Mouse (Mus musculus) left cerebral cortex, adult 18-20 months (tissue): ENCODE results near the gene Rfc5. TPM values are rescaled to one million over a fixed set of nuclear protein-coding genes. Genes with fewer than 3 reads are reported as not detected.
"Not testable (repeated sequence)": the region's sequence is repeated elsewhere in the genome, so short reads cannot be mapped to it uniquely, and the experiment has no call there.

Experiments
- DNase-seq, 2 experiments: peaks; one replicate each; pipeline ENCODE4 v3.0.0; 2021 to 2022; ENCODE audit warnings: low spot score in 2 of 2, mixed read lengths in 1 of 2
- long read RNA-seq, 2 experiments: library from polyadenylated mRNA; stranded (forward); transcript quantifications; one replicate each; pipeline ENCODE4 v2.0.0; 2021
- total RNA-seq, 2 experiments: library from RNA; stranded (reverse); gene quantifications; 2 replicates each; pipeline ENCODE4 v1.2.3; 2021

The Rfc5 gene
- 10 to 100 TPM; 13.0 to 18.8 TPM for total RNA-seq
- long read RNA-seq, experiment 1, transcript Rfc5-201 (11 exons, 2,796 nt): major isoform, 20 of 31 reads
- long read RNA-seq, experiment 1, partial matches to known transcripts: 2 of 31 reads
- long read RNA-seq, experiment 1, other reads (novel, unspliced or antisense): 7 of 31 reads
- long read RNA-seq, experiment 2, transcript Rfc5-201 (11 exons, 2,796 nt): major isoform, 25 of 28 reads
- long read RNA-seq, experiment 2, partial matches to known transcripts: 2 of 28 reads
- long read RNA-seq, experiment 2, other reads (novel, unspliced or antisense): 0 of 28 reads

- DNase-seq: peak; percentile 95 to 96
Observed at GRCm38 (mm10) chr5:117388877-117389276, at the start of gene Rfc5. Gene Rfc5 (minus strand): TSS chr5:117389047.

GRCm38 (mm10) chr5:117433501-117433900, 44.7 kb upstream of the Rfc5 start:
- DNase-seq: not testable (repeated sequence)

GRCm38 (mm10) chr5:117417442-117417841, 28.6 kb upstream of the Rfc5 start:
- DNase-seq: no peak

DNA sequence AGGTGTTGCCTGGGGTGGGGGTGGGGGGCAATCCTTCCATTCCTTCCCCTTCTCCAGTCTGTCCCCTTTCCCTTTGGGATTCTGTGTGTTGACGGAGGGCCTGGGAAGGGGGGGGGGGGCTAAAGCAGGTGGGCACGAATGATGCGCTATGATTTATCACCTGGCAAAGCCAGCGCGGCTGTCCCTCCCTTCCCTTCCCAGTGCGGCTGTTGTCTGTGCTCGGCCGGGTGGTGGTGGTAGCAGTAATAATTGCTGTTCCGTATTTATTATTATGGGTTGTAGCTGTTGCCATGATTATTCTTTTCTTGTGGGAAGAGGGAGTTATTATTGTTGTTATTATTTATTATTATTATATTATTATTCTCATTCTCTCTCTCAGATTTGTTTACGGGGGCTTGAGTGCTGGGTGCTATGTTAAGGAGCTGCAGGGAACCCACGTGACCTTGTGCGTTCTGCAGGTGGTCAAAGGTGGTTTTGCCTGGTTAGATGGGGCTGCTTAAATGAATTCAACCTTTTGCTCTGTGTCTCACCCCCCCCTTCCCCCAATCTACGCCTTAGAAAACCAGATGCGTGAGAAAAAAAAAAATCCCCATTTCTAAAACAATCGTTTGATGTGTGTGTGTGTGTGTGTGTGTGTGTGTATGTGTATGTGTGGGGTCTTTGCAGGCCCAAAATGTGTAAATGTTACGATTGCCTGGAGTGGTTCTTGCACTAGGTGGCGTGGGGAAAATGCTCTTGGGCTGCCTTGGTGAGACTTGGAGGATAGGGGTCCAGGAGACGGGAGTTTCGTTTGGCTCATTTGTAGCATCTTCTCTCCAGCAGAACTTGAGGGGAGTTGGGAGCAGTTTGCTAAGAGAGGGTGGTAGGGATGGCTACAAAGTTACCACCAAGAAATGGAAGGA, 26.4 kb upstream of the Rfc5 start:
- peak; percentile 24 to 26 for DNase-seq

- DNase-seq: peak; percentile 8 to 15
Observed at GRCm38 (mm10) chr5:117414611-117415010, 25.8 kb upstream of the Rfc5 start.

GRCm38 (mm10) chr5:117413507-117414501, 25.0 kb upstream of the Rfc5 start, which contains the start of gene Ksr2:
Gene Ksr2 (plus strand): TSS chr5:117414000.
- peak; percentile 63 to 83 for DNase-seq

DNA sequence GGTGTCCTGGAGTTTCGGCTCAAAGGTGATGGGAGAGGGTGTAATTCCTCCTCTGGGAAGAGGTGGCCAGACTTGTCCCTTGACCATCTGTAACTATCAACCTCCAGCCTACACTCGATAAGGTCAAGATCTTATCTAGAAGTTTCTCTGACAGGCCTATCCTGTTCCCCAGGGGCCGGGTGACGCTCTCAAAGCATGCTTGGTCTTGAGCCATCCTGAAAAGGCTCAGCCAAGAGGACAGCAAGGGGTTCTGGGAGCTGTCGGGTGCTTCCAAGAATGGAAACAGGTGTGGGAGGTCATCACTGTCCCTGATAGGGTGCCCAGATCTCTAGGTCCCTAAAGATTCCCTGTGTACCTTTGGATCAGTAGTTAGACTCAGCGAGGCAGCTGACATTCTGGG, 20.5 kb upstream of the Rfc5 start:
- DNase-seq: no peak

DNA sequence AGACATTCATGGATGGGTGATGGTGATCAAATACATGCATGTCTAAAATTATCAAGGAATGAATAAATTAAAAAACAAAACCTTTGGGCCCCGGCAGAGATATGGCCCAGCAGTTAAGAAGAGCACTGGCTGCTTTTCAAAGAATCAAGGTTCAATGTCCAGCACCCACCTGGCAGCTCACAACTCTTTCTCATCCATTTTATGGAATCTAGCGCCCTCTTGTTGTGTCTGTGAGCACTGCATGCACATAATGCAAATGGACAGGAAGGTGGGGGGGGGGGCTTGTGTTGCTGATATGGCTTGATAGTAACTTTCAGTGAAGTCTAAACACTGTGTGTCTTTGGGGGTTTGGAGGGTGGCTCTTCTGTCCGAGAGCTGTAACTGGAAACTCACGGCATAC, 19.4 kb upstream of the Rfc5 start:
- peak; percentile 32 to 40 for DNase-seq

- DNase-seq: not testable (repeated sequence)
Observed at GRCm38 (mm10) chr5:117404671-117405070, 15.8 kb upstream of the Rfc5 start.

GRCm38 (mm10) chr5:117403609-117404008, 14.8 kb upstream of the Rfc5 start:
- no peak for DNase-seq

GRCm38 (mm10) chr5:117399281-117399680, 10.4 kb upstream of the Rfc5 start:
- no peak for DNase-seq

DNA sequence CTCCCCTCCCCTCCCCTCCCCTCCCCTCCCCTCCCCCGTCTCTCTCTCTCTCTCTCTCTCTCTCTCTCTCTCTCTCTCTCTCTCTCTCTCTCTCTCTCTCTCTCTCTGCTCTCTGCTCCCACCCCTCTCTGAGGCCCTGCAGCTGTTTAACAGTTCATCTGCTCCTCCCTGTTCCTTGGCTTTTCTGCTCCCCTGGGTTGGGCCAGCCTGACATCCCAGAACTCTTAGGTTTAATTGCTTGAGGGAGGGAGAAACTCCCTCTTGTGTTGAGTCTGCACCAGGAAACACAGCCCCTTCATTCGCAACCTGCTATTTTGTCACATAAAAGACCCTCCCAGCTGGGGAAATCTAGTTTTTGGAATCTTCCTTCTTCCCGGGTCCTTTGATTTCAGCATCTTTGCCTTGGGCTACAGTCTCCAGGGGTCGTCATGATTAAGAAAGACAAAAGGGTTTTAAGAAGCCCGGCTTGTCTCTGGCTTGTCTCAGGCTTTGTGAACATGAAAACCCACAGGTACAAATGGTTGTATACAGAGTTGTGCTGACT, 9.2 kb upstream of the Rfc5 start:
- DNase-seq: no peak

DNA sequence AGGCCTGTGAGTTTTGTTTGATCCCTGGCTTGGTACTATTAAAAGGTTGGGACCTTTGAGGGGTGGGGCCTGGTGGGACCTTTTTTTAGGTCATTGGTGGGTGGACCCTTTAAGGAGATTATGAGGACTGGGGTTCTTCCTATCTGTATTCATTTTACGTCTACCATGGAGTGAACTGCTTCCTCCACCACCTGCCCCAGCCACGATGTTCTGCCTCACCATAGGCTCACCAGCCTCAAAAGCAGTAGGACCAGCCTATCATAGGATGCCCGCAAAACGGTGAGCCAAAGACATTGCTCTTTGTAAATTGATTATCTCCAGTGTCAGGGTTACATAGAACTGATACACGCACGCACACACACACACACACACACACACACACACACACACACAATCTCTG, 8.5 kb upstream of the Rfc5 start:
- no peak for DNase-seq

DNA sequence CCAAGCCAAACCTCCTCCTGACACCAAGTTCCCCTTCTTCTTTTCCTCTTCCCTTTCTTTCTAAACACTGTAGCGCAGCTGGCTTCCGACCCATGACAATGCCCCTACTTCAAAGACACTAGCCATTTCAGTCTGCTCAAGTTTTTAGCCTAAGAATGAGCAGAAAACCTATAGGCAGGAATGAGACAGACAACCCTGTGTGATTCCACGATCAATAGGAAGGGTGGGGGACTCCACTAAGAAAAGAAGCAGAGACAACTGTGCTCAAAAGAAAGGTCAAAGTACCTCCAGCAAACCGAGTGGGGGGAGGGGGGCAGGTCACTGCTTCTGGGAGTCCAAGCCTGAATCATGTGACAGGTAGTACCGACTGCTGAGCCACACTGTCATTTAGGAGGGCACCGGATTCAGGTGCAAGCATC, 7.8 kb upstream of the Rfc5 start:
- DNase-seq: no peak

- DNase-seq: no peak
Observed at GRCm38 (mm10) chr5:117395834-117396233, 7.0 kb upstream of the Rfc5 start.

- DNase-seq: no peak
Observed at GRCm38 (mm10) chr5:117390895-117391294, 2.0 kb upstream of the Rfc5 start.

DNA sequence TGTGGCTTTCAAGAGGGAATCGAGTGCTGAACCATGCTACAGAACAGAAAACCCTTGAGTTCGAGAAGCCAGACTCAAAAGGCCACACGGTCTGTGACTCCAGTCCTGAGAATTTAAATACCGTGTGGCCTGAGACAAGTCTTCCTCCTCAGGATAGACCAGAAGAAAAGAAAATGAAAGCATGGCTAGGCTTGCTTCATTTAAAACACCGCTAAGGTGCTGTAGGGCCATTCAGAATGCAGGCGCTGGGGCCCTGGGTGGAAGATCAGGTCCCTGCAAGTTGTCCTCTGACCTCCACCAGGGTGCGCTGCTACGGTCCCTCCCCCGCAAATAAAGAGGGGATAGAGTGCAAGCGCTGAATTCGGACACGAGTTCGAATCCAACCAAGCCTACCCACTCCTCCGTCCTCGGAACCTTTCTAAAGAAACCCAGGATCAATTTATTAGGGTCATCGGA, 523 bp downstream of the Rfc5 start:
- peak in 1 of 2 experiments; percentile 38 for DNase-seq

DNA sequence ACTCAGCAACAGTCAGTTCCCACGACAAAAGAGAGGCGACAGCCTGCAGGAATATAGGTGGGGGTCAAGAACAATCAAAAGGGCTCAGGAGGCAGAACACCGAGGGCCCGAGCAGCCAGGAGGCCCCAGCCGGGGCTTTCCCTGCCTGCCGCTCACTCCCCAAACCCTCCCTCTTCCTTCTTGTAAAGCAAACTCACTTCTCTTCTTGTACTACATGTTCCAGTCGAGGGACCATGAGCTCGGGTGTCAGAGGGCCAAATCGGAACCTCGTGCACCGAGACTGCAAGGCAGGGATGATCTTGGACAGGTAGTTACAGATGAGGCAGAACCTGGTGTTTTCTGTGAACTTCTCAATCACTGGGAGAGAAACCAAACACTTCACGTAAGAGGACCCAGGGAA, 5.6 kb downstream of the Rfc5 start:
- DNase-seq: no peak

- no peak for DNase-seq
Observed at GRCm38 (mm10) chr5:117381785-117382184, 7.1 kb downstream of the Rfc5 start.

GRCm38 (mm10) chr5:117380199-117380598, 8.6 kb downstream of the Rfc5 start:
- no peak for DNase-seq

DNA sequence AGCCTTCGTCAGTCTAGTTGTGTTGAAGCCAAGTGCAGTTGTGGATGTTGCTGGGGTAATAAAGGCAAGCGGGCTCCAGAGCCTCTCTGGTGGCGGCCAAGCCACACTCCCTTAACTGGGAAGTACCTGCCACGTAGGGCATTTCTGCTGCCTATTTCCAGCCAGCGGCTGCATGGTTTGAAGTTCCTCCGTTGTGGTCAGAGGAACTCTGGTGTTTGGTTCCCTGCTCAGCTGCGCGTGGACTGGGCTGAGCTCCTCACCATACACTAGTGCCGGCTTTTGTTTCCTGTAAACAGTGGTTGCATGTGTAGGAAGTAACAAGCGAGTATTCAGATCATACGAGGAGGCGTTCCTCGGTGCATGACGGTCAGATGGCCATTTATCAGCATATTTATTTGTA, 11.1 kb downstream of the Rfc5 start:
- DNase-seq: not testable (repeated sequence)
